14 mouse cellular contexts compared by ENCODE assay signal in genomic region chr4:98511964-98512743, GRCm38 (mm10).
DNase-seq lines count a peak whose midpoint lies in the region; ATAC-seq lines count a peak whose summit lies in the region.
"Had no signal": no experiment of that assay in that cellular context is flagged by ENCODE, and none has a peak within 500 bp of the region (broad histone marks: within the 10 kb centered on the region; RNA-seq: fewer than 3 reads in every experiment).

No protein-coding gene starts in this region.

- ATAC-seq in heart, embryonic 15.5 days (replicated peaks; ENCODE audit: insufficient number of reproducible peaks, insufficient read depth, low FRiP score, low read depth) = no peak
- ATAC-seq in midbrain, embryonic 15.5 days (replicated peaks) = 0 out of 2 replicates have a peak, but pooled peaks have one; percentile 17
- ATAC-seq in midbrain, embryonic 13.5 days = no peak
- no peak for ATAC-seq in embryonic facial prominence, embryonic 15.5 days (ENCODE audit: insufficient number of reproducible peaks, low FRiP score, low TSS enrichment, low read depth)
- no peak for ATAC-seq in neural tube, embryonic 15.5 days (ENCODE audit: low FRiP score)
- ATAC-seq in CD4-positive, CD25-positive, alpha-beta regulatory T cell, adult 4 months = no peak

- 79% methylated on average over 10 of the region's 10 CpGs for WGBS in heart, embryonic 15.5 days
- 82% methylated on average over 10 of the region's 10 CpGs for WGBS in midbrain, embryonic 15.5 days
- WGBS in midbrain, embryonic 13.5 days = 86% methylated on average over 10 of the region's 10 CpGs
- WGBS in embryonic facial prominence, embryonic 15.5 days = 48% methylated on average over 10 of the region's 10 CpGs
- WGBS in neural tube, embryonic 15.5 days = 83% methylated on average over 10 of the region's 10 CpGs

- no peaks in the 10 kb centered on the region for H3K9me3 ChIP-seq in heart, embryonic 15.5 days (replicated peaks)
- no peaks in the 10 kb centered on the region for H3K9me3 ChIP-seq in midbrain, embryonic 15.5 days
- H3K9me3 ChIP-seq in midbrain, embryonic 13.5 days = no peaks in the 10 kb centered on the region
- H3K9me3 ChIP-seq in embryonic facial prominence, embryonic 15.5 days (replicated peaks) = no peaks in the 10 kb centered on the region
- H3K9me3 ChIP-seq in neural tube, embryonic 15.5 days (replicated peaks) = no peaks in the 10 kb centered on the region
- H3K9me3 ChIP-seq: hindbrain, embryonic 10.5 days; stomach, embryonic 15.5 days had no signal

- no peak overlapping the region for H3K4me3 ChIP-seq in heart, embryonic 15.5 days
- H3K4me3 ChIP-seq in midbrain, embryonic 15.5 days = no peak overlapping the region
- no peak overlapping the region for H3K4me3 ChIP-seq in midbrain, embryonic 13.5 days (replicated peaks)
- no peak overlapping the region for H3K4me3 ChIP-seq in embryonic facial prominence, embryonic 15.5 days (replicated peaks)
- no peak overlapping the region for H3K4me3 ChIP-seq in neural tube, embryonic 15.5 days (replicated peaks)
- H3K4me3 ChIP-seq: gastrocnemius, adult 2 months; hindbrain, embryonic 10.5 days; myocyte; stomach, embryonic 15.5 days had no signal

- no peaks in the 10 kb centered on the region for H3K27me3 ChIP-seq in heart, embryonic 15.5 days
- no peaks in the 10 kb centered on the region for H3K27me3 ChIP-seq in midbrain, embryonic 15.5 days (replicated peaks)
- H3K27me3 ChIP-seq in midbrain, embryonic 13.5 days = no peaks in the 10 kb centered on the region
- no peaks in the 10 kb centered on the region for H3K27me3 ChIP-seq in embryonic facial prominence, embryonic 15.5 days
- H3K27me3 ChIP-seq in neural tube, embryonic 15.5 days (replicated peaks) = no peaks in the 10 kb centered on the region
- H3K27me3 ChIP-seq: CH12.LX; stomach, embryonic 15.5 days had no signal

- no peak for DNase-seq in heart, postnatal 14 days
- no peak for DNase-seq in thymus, adult 18-20 months
- DNase-seq: right cerebral cortex, postnatal 4 days had no signal

- H3K27ac ChIP-seq in heart, embryonic 15.5 days = peak overlapping the region; percentile 83
- no peak overlapping the region for H3K27ac ChIP-seq in midbrain, embryonic 15.5 days
- H3K27ac ChIP-seq in midbrain, embryonic 13.5 days = no peak overlapping the region
- H3K27ac ChIP-seq in embryonic facial prominence, embryonic 15.5 days (replicated peaks) = peak overlapping the region; percentile 84
- 0 out of 2 replicates have a peak overlapping the region, but pooled peaks have one; percentile 28 for H3K27ac ChIP-seq in neural tube, embryonic 15.5 days (replicated peaks)
- H3K27ac ChIP-seq: gastrocnemius, adult 2 months; hindbrain, embryonic 10.5 days had no signal

- H3K4me2 ChIP-seq in heart, embryonic 15.5 days = no peak overlapping the region
- no peak overlapping the region for H3K4me2 ChIP-seq in midbrain, embryonic 15.5 days
- H3K4me2 ChIP-seq in midbrain, embryonic 13.5 days (replicated peaks) = no peak overlapping the region
- H3K4me2 ChIP-seq in embryonic facial prominence, embryonic 15.5 days (replicated peaks) = no peak overlapping the region
- H3K4me2 ChIP-seq in neural tube, embryonic 15.5 days = no peak overlapping the region
- H3K4me2 ChIP-seq: stomach, embryonic 15.5 days had no signal

- H3K4me1 ChIP-seq in heart, embryonic 15.5 days (replicated peaks) = peaks cover 26% of the 10 kb centered on the region
- H3K4me1 ChIP-seq in midbrain, embryonic 15.5 days = no peaks in the 10 kb centered on the region
- H3K4me1 ChIP-seq in midbrain, embryonic 13.5 days (replicated peaks) = no peaks in the 10 kb centered on the region
- H3K4me1 ChIP-seq in embryonic facial prominence, embryonic 15.5 days = peaks cover 22% of the 10 kb centered on the region
- peaks cover 15% of the 10 kb centered on the region for H3K4me1 ChIP-seq in neural tube, embryonic 15.5 days
- H3K4me1 ChIP-seq: hindbrain, embryonic 10.5 days had no signal

- intact Hi-C loops in heart, postnatal 14 days (cut with DNase I) = no loop called here

- H3K9ac ChIP-seq in heart, embryonic 15.5 days = 0 out of 2 replicates have a peak overlapping the region, but pooled peaks have one; percentile 20
- no peak overlapping the region for H3K9ac ChIP-seq in midbrain, embryonic 15.5 days
- H3K9ac ChIP-seq in midbrain, embryonic 13.5 days (replicated peaks) = no peak overlapping the region
- no peak overlapping the region for H3K9ac ChIP-seq in embryonic facial prominence, embryonic 15.5 days
- no peak overlapping the region for H3K9ac ChIP-seq in neural tube, embryonic 15.5 days (replicated peaks)
- H3K9ac ChIP-seq: stomach, embryonic 15.5 days had no signal

- H3K36me3 ChIP-seq in heart, embryonic 15.5 days = no peaks in the 10 kb centered on the region
- no peaks in the 10 kb centered on the region for H3K36me3 ChIP-seq in midbrain, embryonic 15.5 days (replicated peaks)
- no peaks in the 10 kb centered on the region; the same call in 1 of the 2 replicates for H3K36me3 ChIP-seq in midbrain, embryonic 13.5 days
- H3K36me3 ChIP-seq in embryonic facial prominence, embryonic 15.5 days = 0 out of 2 replicates have a peak, but pooled peaks cover 5% of the 10 kb centered on the region
- no peaks in the 10 kb centered on the region for H3K36me3 ChIP-seq in neural tube, embryonic 15.5 days
- H3K36me3 ChIP-seq: hindbrain, embryonic 10.5 days; stomach, embryonic 15.5 days had no signal

Comparison
In these comparisons a context has a peak if more than half of its experiments do, and no peak if none do; other contexts are left out.
1. H3K27ac ChIP-seq: peak in heart, embryonic 15.5 days (single experiment), embryonic facial prominence, embryonic 15.5 days (single experiment) and neural tube, embryonic 15.5 days (single experiment); none in midbrain, embryonic 15.5 days (single experiment) and midbrain, embryonic 13.5 days (single experiment).